15 mouse cellular contexts compared by ENCODE assay signal in genomic region chr8:101197986-101198385, GRCm38 (mm10).
A peak's percentile ranks its signal among the peaks of the same experiment; 100 is the strongest.
DNase-seq lines count a peak whose midpoint lies in the region.
"Had no signal": no experiment of that assay in that cellular context is flagged by ENCODE, and none has a peak within 500 bp of the region (broad histone marks: within the 10 kb centered on the region; RNA-seq: fewer than 3 reads in every experiment).

No protein-coding gene starts in this region.

- intact Hi-C loops in left cerebral cortex, postnatal 4 days (cut with DNase I) = no loop called here

- DNase-seq in left cerebral cortex, postnatal 4 days = peak; percentile 0
- DNase-seq in left cerebral cortex, adult 18-20 months (ENCODE audit: low spot score in 2 of 2) = no peak
- peak; percentile 64 for DNase-seq in retina, embryonic 14.5 days (ENCODE audit: low spot score)
- peak; percentile 57 for DNase-seq in retina, postnatal 1 day
- DNase-seq in layer of hippocampus, adult 9-10 months (ENCODE audit: low spot score) = no peak
- DNase-seq: adrenal gland, adult 2 months; adrenal gland, postnatal 10 days; adrenal gland, postnatal 25 days; cerebellum, adult 11 months; cerebellum, adult 18-20 months; cerebellum, adult 8-10 months; cerebellum, adult 9-11 months; cerebellum, postnatal 14 days; cerebellum, postnatal 36 days; embryo, embryonic 11 days had no signal

Comparison
In these comparisons a context has a peak if more than half of its experiments do, and no peak if none do; other contexts are left out.
1. DNase-seq: peak in left cerebral cortex, postnatal 4 days (single experiment), retina, embryonic 14.5 days (single experiment) and retina, postnatal 1 day (single experiment); none in left cerebral cortex, adult 18-20 months (0 of 2) and layer of hippocampus, adult 9-10 months (single experiment).